Mouse (Mus musculus) thymus, adult 2 months (tissue): ENCODE data around the gene Pcbp2. TPM values are rescaled to one million over a fixed set of nuclear protein-coding genes. Genes with fewer than 3 reads are reported as not detected.

Experiments used
- DNase-seq: peaks from one replicate; pipeline ENCODE4 v3.0.0; 2021
- H3K27ac ChIP-seq: fragments of 200-500 bp; 2 replicates; pipeline ENCODE4 v1.5.1; 2012; ENCODE audit warnings: low read length, control low read depth; ENCODE audit not compliant: control insufficient read depth, insufficient read depth
- H3K27me3 ChIP-seq: fragments of 200-500 bp; 2 replicates; pipeline ENCODE4 v1.6.1; 2012; ENCODE audit warnings: mild to moderate bottlenecking, low read length, moderate library complexity, mixed read lengths; ENCODE audit not compliant: control insufficient read depth, insufficient read depth
- H3K36me3 ChIP-seq: fragments of 200-500 bp; 2 replicates; pipeline ENCODE4 v1.6.1; 2012; ENCODE audit warnings: mild to moderate bottlenecking, low read length, moderate library complexity; ENCODE audit not compliant: control insufficient read depth, insufficient read depth
- H3K4me1 ChIP-seq: fragments of 200-500 bp; replicated peaks from 2 replicates; pipeline ENCODE4 v1.6.1; 2012; ENCODE audit warnings: low read length; ENCODE audit not compliant: control insufficient read depth, insufficient read depth
- H3K4me3 ChIP-seq: fragments of 200-500 bp; 2 replicates; pipeline ENCODE4 v1.5.1; 2012; ENCODE audit warnings: mild to moderate bottlenecking, low read length, control low read depth, moderate library complexity; ENCODE audit not compliant: control insufficient read depth, insufficient read depth
- CTCF ChIP-seq: fragments of 200-500 bp; IDR thresholded peaks from 2 replicates; pipeline ENCODE4 v1.5.1; 2012; ENCODE audit warnings: mild to moderate bottlenecking, control low read depth, low read length, moderate library complexity, borderline replicate concordance; ENCODE audit not compliant: control insufficient read depth, poor library complexity, insufficient read depth; ENCODE audit errors: extremely low read depth
- POLR2A ChIP-seq: fragments of 200-500 bp; IDR thresholded peaks from 2 replicates; pipeline ENCODE4 v1.6.1; 2012; ENCODE audit warnings: mild to moderate bottlenecking, low read length, control low read depth, moderate library complexity; ENCODE audit not compliant: control insufficient read depth, poor library complexity, insufficient read depth; ENCODE audit errors: extremely low read depth
- WGBS: fragments of 180-500 bp; shearing (Covaris S2); methylation state at CpG from one replicate; pipeline ENCODE4 v1.1.7; 2018; 5-methylcytosine and 5-hydroxymethylcytosine counted together
- polyA plus RNA-seq: library from polyadenylated mRNA; depleted of rRNA; stranded (reverse); fragments of >200 nt; gene quantifications from 2 replicates; pipeline ENCODE4 v1.2.3, GENCODE M21; 2012

Gene Pcbp2
- polyA plus RNA-seq, 1 experiment = 846 TPM

GRCm38 (mm10) chr15:102471295-102471645 lies 931 bp downstream of the Pcbp2 start:
- Histone ChIP-seq H3K4me1 (no peaks in the 10 kb centered on the region), H3K27me3 (no peaks in the 10 kb centered on the region), H3K27ac (no peak overlapping the region; the same call in 1 of the 2 replicates), H3K36me3 (peaks cover 30% of the 10 kb centered on the region), H3K4me3 (peak overlapping the region; percentile 78)
- no peak for DNase-seq
- TF ChIP-seq POLR2A = no peak
- TF ChIP-seq CTCF = no peak
- WGBS = under 1% methylated on average over 10 of the region's 10 CpGs

- Histone ChIP-seq H3K27ac (no peak overlapping the region), H3K36me3 (peaks cover 34% of the 10 kb centered on the region), H3K27me3 (no peaks in the 10 kb centered on the region), H3K4me1 (no peaks in the 10 kb centered on the region), H3K4me3 (no peak overlapping the region)
- no peak for TF ChIP-seq CTCF
- TF ChIP-seq POLR2A = no peak
- DNase-seq = no peak
Observed at GRCm38 (mm10) chr15:102471727-102472126, 1.4 kb downstream of the Pcbp2 start.

- no peak for TF ChIP-seq CTCF
- TF ChIP-seq POLR2A = no peak
- H3K4me3 ChIP-seq = no peak overlapping the region
- no peaks in the 10 kb centered on the region for H3K4me1 ChIP-seq
- no peak overlapping the region for H3K27ac ChIP-seq
- peaks cover 49% of the 10 kb centered on the region for H3K36me3 ChIP-seq
- no peaks in the 10 kb centered on the region for H3K27me3 ChIP-seq
- 84% methylated on average over 2 of the region's 2 CpGs for WGBS
- no peak for DNase-seq
Observed at GRCm38 (mm10) chr15:102473246-102473645, 2.9 kb downstream of the Pcbp2 start.

- no peak for DNase-seq
- TF ChIP-seq CTCF (no peak), POLR2A (no peak)
- Histone ChIP-seq H3K4me3 (no peak overlapping the region), H3K27me3 (no peaks in the 10 kb centered on the region), H3K27ac (no peak overlapping the region), H3K4me1 (no peaks in the 10 kb centered on the region), H3K36me3 (peaks cover 62% of the 10 kb centered on the region)
- 91% methylated on average over 2 of the region's 2 CpGs for WGBS
Observed at GRCm38 (mm10) chr15:102474520-102474919, 4.2 kb downstream of the Pcbp2 start.

- H3K4me1 ChIP-seq = no peaks in the 10 kb centered on the region
- H3K4me3 ChIP-seq = no peak overlapping the region
- WGBS = 97% methylated on average over 3 of the region's 3 CpGs
- no peaks in the 10 kb centered on the region for H3K27me3 ChIP-seq
- no peak overlapping the region for H3K27ac ChIP-seq
- H3K36me3 ChIP-seq = peaks cover 92% of the 10 kb centered on the region
- TF ChIP-seq CTCF (no peak), POLR2A (no peak)
- DNase-seq = no peak
Observed at GRCm38 (mm10) chr15:102483136-102483535, 12.8 kb downstream of the Pcbp2 start.

- Histone ChIP-seq H3K27ac (no peak overlapping the region), H3K27me3 (no peaks in the 10 kb centered on the region), H3K36me3 (peaks cover 95% of the 10 kb centered on the region), H3K4me1 (no peaks in the 10 kb centered on the region), H3K4me3 (no peak overlapping the region)
- no peak for DNase-seq
- TF ChIP-seq POLR2A (no peak), CTCF (no peak)
- 97% methylated on average over 12 of the region's 12 CpGs for WGBS
Observed at GRCm38 (mm10) chr15:102485853-102486252, 15.5 kb downstream of the Pcbp2 start.

- Histone ChIP-seq H3K27me3 (no peaks in the 10 kb centered on the region), H3K4me1 (no peaks in the 10 kb centered on the region), H3K36me3 (peaks cover 93% of the 10 kb centered on the region), H3K27ac (no peak overlapping the region), H3K4me3 (no peak overlapping the region)
- TF ChIP-seq CTCF (no peak), POLR2A (no peak)
- no peak for DNase-seq
- 94% methylated on average over 1 of the region's 1 CpGs for WGBS
Observed at GRCm38 (mm10) chr15:102487664-102488063, 17.3 kb downstream of the Pcbp2 start.
